ENCODE assay signal across 8 mouse cellular contexts in genomic region chr7:135631776-135632552, GRCm38 (mm10).
DNase-seq lines count a peak whose midpoint lies in the region; ATAC-seq and TF ChIP-seq lines count a peak whose summit lies in the region.

No protein-coding gene starts in this region.

- no peak overlapping the region for H3K4me3 ChIP-seq in hindbrain, embryonic 10.5 days
- no peak overlapping the region for H3K4me3 ChIP-seq in hindbrain, embryonic 13.5 days
- H3K4me3 ChIP-seq in forebrain, embryonic 13.5 days: no peak overlapping the region
- H3K4me3 ChIP-seq in hindbrain, embryonic 15.5 days: no peak overlapping the region
- H3K4me3 ChIP-seq in midbrain, embryonic 13.5 days (replicated peaks): no peak overlapping the region

- peak; percentile 81 for TF ChIP-seq CTCF in brain, embryonic 14.5 days (IDR thresholded peaks at IDR 0.05; ENCODE audit: borderline replicate concordance, extremely low read depth, insufficient read depth, insufficient read length)

- no peak overlapping the region for H3K9ac ChIP-seq in hindbrain, embryonic 13.5 days
- no peak overlapping the region for H3K9ac ChIP-seq in forebrain, embryonic 13.5 days
- no peak overlapping the region for H3K9ac ChIP-seq in hindbrain, embryonic 15.5 days
- no peak overlapping the region for H3K9ac ChIP-seq in midbrain, embryonic 13.5 days (replicated peaks)

- no peak overlapping the region for H3K27ac ChIP-seq in hindbrain, embryonic 10.5 days
- no peak overlapping the region for H3K27ac ChIP-seq in hindbrain, embryonic 13.5 days
- no peak overlapping the region for H3K27ac ChIP-seq in forebrain, embryonic 13.5 days
- no peak overlapping the region for H3K27ac ChIP-seq in hindbrain, embryonic 15.5 days (replicated peaks)
- H3K27ac ChIP-seq in midbrain, embryonic 13.5 days: no peak overlapping the region

- no peaks in the 10 kb centered on the region for H3K9me3 ChIP-seq in hindbrain, embryonic 10.5 days
- no peaks in the 10 kb centered on the region for H3K9me3 ChIP-seq in hindbrain, embryonic 13.5 days
- H3K9me3 ChIP-seq in forebrain, embryonic 13.5 days (replicated peaks): no peaks in the 10 kb centered on the region
- H3K9me3 ChIP-seq in hindbrain, embryonic 15.5 days: no peaks in the 10 kb centered on the region
- no peaks in the 10 kb centered on the region for H3K9me3 ChIP-seq in midbrain, embryonic 13.5 days

- H3K36me3 ChIP-seq in hindbrain, embryonic 10.5 days: no peaks in the 10 kb centered on the region
- no peaks in the 10 kb centered on the region for H3K36me3 ChIP-seq in hindbrain, embryonic 13.5 days
- H3K36me3 ChIP-seq in forebrain, embryonic 13.5 days (ENCODE audit: poor library complexity, severe bottlenecking): no peaks in the 10 kb centered on the region
- H3K36me3 ChIP-seq in hindbrain, embryonic 15.5 days: no peaks in the 10 kb centered on the region
- no peaks in the 10 kb centered on the region for H3K36me3 ChIP-seq in midbrain, embryonic 13.5 days

- H3K4me2 ChIP-seq in hindbrain, embryonic 13.5 days: no peak overlapping the region
- no peak overlapping the region for H3K4me2 ChIP-seq in forebrain, embryonic 13.5 days
- no peak overlapping the region for H3K4me2 ChIP-seq in hindbrain, embryonic 15.5 days
- no peak overlapping the region for H3K4me2 ChIP-seq in midbrain, embryonic 13.5 days (replicated peaks)

- H3K4me1 ChIP-seq in hindbrain, embryonic 10.5 days (replicated peaks): peaks cover 18% of the 10 kb centered on the region
- H3K4me1 ChIP-seq in hindbrain, embryonic 13.5 days (replicated peaks): 0 out of 2 replicates have a peak, but pooled peaks cover 10% of the 10 kb centered on the region
- H3K4me1 ChIP-seq in forebrain, embryonic 13.5 days: peaks cover 45% of the 10 kb centered on the region
- peaks cover 19% of the 10 kb centered on the region; the same call in 1 of the 2 replicates for H3K4me1 ChIP-seq in hindbrain, embryonic 15.5 days (replicated peaks)
- peaks cover 31% of the 10 kb centered on the region for H3K4me1 ChIP-seq in midbrain, embryonic 13.5 days (replicated peaks)

- H3K27me3 ChIP-seq in hindbrain, embryonic 10.5 days (ENCODE audit: insufficient read depth, poor library complexity, severe bottlenecking): no peaks in the 10 kb centered on the region
- H3K27me3 ChIP-seq in hindbrain, embryonic 13.5 days: peaks cover 15% of the 10 kb centered on the region; the same call in 1 of the 2 replicates
- H3K27me3 ChIP-seq in forebrain, embryonic 13.5 days: peaks cover 34% of the 10 kb centered on the region
- H3K27me3 ChIP-seq in hindbrain, embryonic 15.5 days: no peaks in the 10 kb centered on the region
- no peaks in the 10 kb centered on the region for H3K27me3 ChIP-seq in midbrain, embryonic 13.5 days

- no peak for ATAC-seq in hindbrain, embryonic 13.5 days (ENCODE audit: low FRiP score)
- ATAC-seq in forebrain, embryonic 13.5 days: peak; percentile 11; the same call in 1 of the 2 replicates
- 0 out of 2 replicates have a peak, but pooled peaks have one; percentile 27 for ATAC-seq in hindbrain, embryonic 15.5 days (ENCODE audit: low FRiP score, low read depth)
- ATAC-seq in midbrain, embryonic 13.5 days: peak; percentile 31; the same call in 1 of the 2 replicates

- WGBS in hindbrain, embryonic 10.5 days: 57% methylated on average over 8 of the region's 8 CpGs
- WGBS in hindbrain, embryonic 13.5 days: 54% methylated on average over 8 of the region's 8 CpGs
- WGBS in forebrain, embryonic 13.5 days: 55% methylated on average over 8 of the region's 8 CpGs
- WGBS in hindbrain, embryonic 15.5 days: 59% methylated on average over 8 of the region's 8 CpGs
- WGBS in midbrain, embryonic 13.5 days: 55% methylated on average over 8 of the region's 8 CpGs

- DNase-seq in hindbrain, embryonic 10.5 days (ENCODE audit: low spot score): peak; percentile 74
- DNase-seq in brain, embryonic 14.5 days (ENCODE audit: low read depth): peak; percentile 81
- DNase-seq in left cerebral cortex, adult 11 months (ENCODE audit: low spot score): peak; percentile 57
- peak; percentile 27 to 71 for DNase-seq in spleen, adult 18-20 months

- no peak for TF ChIP-seq POLR2A in brain, embryonic 14.5 days (IDR thresholded peaks at IDR 0.05; ENCODE audit: borderline replicate concordance, extremely low read depth, insufficient read depth, insufficient read length, poor library complexity, severe bottlenecking)
